Mouse (Mus musculus) CD4-positive naive resting alpha-beta T cell, adult 76 days (primary cell): Measurements from ENCODE around the gene Ear1. TPM values are rescaled to one million over a fixed set of nuclear protein-coding genes. Genes with fewer than 3 reads are reported as not detected.

Source experiments
- total RNA-seq: library from RNA; stranded (reverse); gene quantifications from one replicate; pipeline ENCODE4 v1.2.4, GENCODE M21; 2023

Ear1 gene
- total RNA-seq, result not detected

GRCm38 (mm10) chr14:43875417-43875816, at the start of gene Ear1:
TSS of gene Ear1 (minus strand) at chr14:43875517.

GRCm38 (mm10) chr14:43924688-43925403, 49.5 kb upstream of the Ear1 start, which contains the start of gene Gm8113:
TSS of gene Gm8113 (plus strand) at chr14:43925390.

DNA sequence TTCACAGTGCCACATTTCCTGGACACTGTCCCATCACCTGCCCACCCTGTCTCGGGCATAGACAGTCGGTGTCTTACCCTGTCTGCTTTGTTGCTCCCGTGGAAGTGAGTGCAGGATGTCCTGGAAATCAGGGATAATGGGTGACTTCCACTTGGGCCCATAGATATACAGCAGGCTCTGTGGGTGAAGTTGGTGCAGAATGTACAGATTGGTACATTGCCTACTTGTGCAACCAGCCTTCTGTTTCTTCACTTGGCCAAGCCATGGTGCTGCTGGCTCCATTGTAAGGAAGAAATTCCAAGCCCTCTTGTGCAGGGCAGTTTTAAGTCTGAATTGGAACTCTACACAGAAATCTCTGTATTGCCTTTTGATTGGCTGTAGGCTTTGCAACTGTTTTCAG, 48.1 kb upstream of the Ear1 start, which contains the start of gene Ear10:
Ear10 (minus strand) TSS at position 101 of the 400 bp plus-strand sequence.

GRCm38 (mm10) chr14:43784645-43785044, 90.7 kb downstream of the Ear1 start, which contains the start of gene Gm8180:
TSS of gene Gm8180 (minus strand) at chr14:43784745.

Other genes starting within 250 kb of the Ear1 start
- gene Gm8165, start 198.3 kb downstream of the Ear1 start, total RNA-seq, result not detected
- gene Gm7324, start 177.7 kb downstream of the Ear1 start, total RNA-seq, result 2.2 TPM
- gene Gm16506, start 148.0 kb downstream of the Ear1 start, total RNA-seq, result not detected
- not detected for gene Gm6526, start 127.7 kb downstream of the Ear1 start, total RNA-seq
- gene Gm8180, start 90.8 kb downstream of the Ear1 start, total RNA-seq, result not detected
- not detected for gene Ear10, start 48.0 kb upstream of the Ear1 start, total RNA-seq
- not detected for gene Gm8113, start 49.9 kb upstream of the Ear1 start, total RNA-seq
- gene Ang5, start 81.6 kb upstream of the Ear1 start, total RNA-seq, result not detected
- not detected for gene Ang6, start 126.8 kb upstream of the Ear1 start, total RNA-seq
- gene Ear2, start 227.1 kb upstream of the Ear1 start, total RNA-seq, result 2.0 TPM
- gene Gm3327, start 248.3 kb upstream of the Ear1 start, total RNA-seq, result not detected